Mouse (Mus musculus) kidney, adult 18-20 months (tissue): ENCODE measurements around the gene Prune2.

ENCODE experiments used
- DNase-seq: peaks from one replicate; pipeline ENCODE4 v3.0.0; 2021

Gene Prune2

DNA sequence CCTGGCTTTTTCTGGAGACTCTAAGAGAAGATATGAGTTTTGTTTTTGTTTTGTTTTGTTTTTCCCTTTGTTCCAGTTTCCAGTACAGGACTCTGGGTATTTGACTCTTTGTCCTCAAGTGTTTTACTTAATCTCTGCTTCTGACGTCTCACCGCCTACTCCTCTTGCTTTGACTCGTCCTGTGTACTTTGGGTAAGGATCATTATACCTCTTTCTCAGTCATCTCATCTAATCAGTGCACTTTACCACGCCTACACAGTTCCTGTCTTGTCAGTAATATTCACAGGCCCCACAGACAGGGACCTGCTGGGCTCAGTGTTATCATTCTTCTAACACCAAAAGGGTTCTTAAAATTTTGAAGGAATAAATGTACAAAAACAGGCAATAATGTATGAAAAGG is 312.8 kb downstream of the Prune2 start:
- no peak for DNase-seq

DNA sequence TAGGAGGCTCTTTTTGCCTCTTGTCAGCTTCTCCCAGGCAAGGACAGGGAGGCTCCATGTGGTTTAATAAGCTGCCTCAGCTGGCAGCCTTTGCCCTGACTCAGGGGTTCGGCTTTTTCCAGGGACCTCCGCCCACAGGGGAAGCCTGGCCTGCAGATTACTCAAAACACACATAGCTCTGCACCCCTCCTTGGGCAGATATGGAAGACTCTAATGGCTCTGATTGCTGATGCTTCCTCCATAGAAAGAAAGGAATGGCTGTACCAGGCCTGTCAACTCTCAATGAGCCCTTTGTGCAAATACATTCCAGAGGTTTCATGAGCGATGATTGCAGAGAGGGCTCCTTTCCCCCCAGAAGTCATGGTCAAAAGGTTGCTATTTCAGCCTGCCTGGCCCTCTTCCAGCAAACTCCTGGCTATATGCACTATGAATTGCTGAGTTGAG is 315.3 kb downstream of the Prune2 start:
- DNase-seq: no peak

DNA sequence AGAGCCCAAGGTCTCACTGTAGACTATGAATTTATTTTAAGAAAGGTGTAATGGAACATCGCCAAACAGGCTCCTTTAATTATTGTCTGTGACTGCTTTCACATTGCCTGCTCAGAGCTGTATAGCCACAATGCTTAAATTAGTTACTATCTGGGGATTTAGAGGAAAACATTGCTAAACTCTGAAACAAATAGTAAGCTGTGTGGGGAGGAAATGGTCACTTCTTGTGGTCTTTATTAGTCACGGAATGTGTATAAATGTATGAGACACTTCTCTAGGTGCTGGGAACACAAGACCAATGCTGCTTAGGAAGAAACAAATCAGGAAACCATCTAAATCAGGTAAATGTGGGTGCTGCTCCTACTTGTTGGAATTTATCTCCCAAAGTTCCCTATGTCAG is 317.1 kb downstream of the Prune2 start:
- no peak for DNase-seq
